Mouse (Mus musculus) adrenal gland, adult 8-10 months (tissue): ENCODE data around the gene Foxi1. TPM values are rescaled to one million over a fixed set of nuclear protein-coding genes. Genes with fewer than 3 reads are reported as not detected.
"Not testable (repeated sequence)": the region's sequence is repeated elsewhere in the genome, so short reads cannot be mapped to it uniquely, and the experiment has no call there.

Experiments used
- DNase-seq: peaks from one replicate; pipeline ENCODE4 v3.0.0; 2022
- total RNA-seq, 4 experiments: library from RNA; stranded (reverse); gene quantifications; 2 replicates each; pipeline ENCODE4 v1.2.4; 2022

The Foxi1 gene
- not detected for total RNA-seq

- DNase-seq: no peak
Measured at GRCm38 (mm10) chr11:34207989-34208388, at the start of gene Foxi1. TSS of gene Foxi1 (minus strand) at chr11:34208089.

- DNase-seq: no peak
Measured at GRCm38 (mm10) chr11:34242979-34243378, 35.1 kb upstream of the Foxi1 start.

- DNase-seq: no peak
Measured at GRCm38 (mm10) chr11:34240252-34240651, 32.4 kb upstream of the Foxi1 start.

DNA sequence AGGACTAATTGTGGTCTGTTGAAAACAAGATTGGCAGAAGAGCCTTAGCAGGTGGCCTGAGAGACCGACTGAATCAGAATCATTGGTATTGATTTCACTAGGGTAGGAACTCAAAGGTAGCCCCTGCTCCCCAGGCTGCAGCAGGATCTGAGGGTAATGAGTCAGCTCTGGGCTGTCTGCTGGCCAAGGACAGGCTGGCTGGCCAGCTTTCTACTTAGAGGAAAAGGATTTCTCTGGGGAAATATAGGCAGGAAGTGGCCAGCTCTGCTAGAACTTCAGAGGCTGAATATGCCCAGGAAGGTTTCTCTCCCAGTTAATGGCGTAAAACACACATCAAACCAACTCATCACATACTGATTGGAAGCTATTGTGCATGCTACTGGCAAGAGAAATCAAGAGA, 31.8 kb upstream of the Foxi1 start:
- DNase-seq: peak; percentile 32

DNA sequence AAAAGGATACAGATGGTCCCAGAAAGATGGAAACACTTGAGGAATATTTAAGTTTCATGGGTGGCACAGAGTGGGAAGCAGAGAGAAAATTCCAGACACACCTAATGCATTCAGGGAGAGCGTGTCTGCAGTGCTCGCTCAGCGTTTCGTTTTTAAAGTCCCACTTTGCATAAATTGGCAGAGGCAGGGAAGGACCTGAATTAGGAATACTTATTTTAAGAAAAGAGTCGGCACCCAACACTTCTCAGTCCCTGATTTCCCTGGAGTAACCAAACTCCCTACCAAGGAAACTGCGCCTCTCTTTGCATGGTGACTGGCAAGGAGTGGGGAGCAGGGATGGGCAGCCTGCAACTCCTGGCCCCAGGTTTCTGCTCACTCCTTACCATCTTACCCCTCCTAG, 29.0 kb upstream of the Foxi1 start:
- DNase-seq: no peak

DNA sequence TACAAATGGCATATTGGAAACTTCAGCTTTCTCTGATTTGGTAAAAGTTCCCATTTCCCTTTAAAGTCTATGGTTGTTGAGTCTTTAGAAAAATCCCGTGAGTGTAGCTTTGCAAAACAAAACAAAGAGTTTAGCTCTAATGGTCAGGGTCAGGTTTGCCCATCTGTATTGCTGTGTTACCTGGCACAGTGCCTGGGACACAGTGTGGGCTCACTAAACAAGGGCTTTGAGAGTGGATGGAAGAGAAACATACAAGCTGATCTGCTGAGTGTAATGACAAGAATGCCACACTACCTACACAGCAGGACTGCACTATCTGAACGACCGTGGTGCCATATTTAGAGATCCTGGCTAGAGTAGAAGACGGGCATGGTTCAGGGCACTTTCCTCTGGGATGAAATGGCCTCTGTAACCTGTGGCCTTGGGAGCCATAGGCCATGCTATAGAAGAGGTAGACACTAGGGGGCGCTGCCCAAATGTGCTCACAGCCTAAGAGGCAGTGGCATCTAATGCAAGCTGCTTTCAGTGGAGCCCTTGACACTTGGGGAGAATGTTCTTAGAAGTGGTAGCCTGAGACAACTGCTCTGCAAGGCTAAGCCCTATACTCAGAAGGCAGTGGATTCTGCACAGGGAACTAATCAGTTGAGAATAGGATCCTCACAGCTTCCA, 28.3 kb upstream of the Foxi1 start:
- peak; percentile 16 for DNase-seq

DNA sequence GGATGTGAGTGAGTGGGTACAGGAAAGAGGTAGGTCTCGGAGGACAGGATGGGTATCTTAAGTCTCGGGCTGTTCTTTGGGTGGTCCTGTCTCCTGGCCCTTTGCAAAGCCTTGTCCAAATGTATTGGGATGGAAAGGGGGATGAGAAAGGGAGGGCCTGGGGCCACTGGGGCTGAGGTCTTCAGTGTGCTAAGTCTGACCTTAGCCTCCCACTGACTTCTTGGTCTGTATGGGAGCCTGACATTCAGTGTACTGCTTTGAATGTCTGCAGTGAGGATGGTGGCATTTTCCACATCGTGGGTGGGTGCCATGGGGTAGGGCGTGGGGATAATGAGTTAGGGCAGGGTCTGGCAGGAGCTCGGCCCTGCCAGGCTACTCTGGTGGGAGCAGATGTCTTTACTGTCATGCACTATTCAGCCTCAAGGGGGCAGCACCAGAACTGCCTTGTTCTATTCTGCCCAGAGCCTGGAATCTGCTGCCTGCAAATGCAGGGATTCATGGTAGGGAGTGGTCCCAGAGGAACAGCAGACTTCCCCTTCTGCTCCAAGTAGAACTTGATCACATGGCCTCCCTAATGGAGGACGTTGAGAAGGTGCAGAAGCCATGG, 21.0 kb upstream of the Foxi1 start:
- peak; percentile 19 for DNase-seq

GRCm38 (mm10) chr11:34227180-34227579, 19.3 kb upstream of the Foxi1 start:
- no peak for DNase-seq

GRCm38 (mm10) chr11:34220596-34220995, 12.7 kb upstream of the Foxi1 start:
- not testable (repeated sequence) for DNase-seq

GRCm38 (mm10) chr11:34212853-34213252, 5.0 kb upstream of the Foxi1 start:
- DNase-seq: peak; percentile 7

- no peak for DNase-seq
Measured at GRCm38 (mm10) chr11:34202769-34203168, 5.1 kb downstream of the Foxi1 start.

DNA sequence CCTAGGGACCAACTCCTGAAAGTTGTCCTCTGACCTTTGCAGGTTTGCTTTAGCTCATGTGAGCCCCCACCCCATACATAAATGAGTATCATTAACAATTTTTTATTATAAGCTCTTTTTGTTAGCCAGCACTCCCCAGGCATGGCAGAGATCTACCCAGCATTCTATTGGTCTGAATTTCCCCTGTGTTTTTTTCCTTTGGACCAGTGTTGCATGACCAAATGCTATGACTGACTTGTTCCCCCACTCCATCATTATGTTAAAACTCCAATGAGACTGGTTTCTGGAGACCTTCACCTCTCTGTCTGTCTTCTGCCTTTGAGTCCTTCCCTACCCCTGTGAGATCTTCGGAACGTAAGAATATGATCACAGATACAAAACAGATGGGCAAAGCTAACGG, 12.7 kb downstream of the Foxi1 start:
- DNase-seq: no peak

DNA sequence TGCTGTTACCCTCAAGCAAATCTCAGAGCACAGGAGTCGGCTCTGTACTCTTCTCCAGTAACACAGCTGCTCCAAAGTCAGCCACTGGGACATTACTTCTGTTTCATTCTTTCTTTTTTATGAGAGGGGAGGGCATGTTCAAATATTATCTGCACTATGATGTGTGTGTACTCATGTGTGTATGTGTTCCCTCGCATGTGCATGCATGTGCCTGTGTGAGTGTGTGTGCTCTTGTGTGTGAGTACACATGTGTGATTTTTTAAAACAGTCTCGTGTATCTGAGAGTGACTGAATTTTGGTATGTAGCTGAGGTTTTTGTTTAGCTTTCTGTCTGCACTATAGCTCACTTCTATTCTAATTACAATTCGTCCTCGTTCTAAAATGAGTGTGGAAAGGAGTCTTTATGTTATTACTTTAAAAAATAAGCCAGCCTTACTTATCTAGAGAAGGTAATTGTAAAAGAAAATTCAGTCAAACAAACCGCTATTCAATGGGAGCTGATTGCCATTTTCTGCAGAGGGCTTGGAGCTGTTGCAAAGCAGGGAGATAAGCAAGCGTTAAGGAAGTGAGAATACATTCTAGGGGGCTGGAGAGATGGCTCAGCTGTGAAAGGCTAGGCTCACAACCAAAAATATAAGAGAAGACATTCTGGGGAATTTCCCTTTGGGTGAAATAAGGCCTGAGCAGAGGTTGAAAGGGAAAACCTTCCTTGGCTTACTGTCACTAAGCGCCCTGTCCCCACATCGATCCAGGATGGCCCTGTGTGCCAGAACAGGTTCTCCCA, 13.5 kb downstream of the Foxi1 start:
- no peak for DNase-seq

GRCm38 (mm10) chr11:34193658-34194057, 14.2 kb downstream of the Foxi1 start:
- DNase-seq: no peak

GRCm38 (mm10) chr11:34184266-34184665, 23.6 kb downstream of the Foxi1 start:
- DNase-seq: peak; percentile 9

DNA sequence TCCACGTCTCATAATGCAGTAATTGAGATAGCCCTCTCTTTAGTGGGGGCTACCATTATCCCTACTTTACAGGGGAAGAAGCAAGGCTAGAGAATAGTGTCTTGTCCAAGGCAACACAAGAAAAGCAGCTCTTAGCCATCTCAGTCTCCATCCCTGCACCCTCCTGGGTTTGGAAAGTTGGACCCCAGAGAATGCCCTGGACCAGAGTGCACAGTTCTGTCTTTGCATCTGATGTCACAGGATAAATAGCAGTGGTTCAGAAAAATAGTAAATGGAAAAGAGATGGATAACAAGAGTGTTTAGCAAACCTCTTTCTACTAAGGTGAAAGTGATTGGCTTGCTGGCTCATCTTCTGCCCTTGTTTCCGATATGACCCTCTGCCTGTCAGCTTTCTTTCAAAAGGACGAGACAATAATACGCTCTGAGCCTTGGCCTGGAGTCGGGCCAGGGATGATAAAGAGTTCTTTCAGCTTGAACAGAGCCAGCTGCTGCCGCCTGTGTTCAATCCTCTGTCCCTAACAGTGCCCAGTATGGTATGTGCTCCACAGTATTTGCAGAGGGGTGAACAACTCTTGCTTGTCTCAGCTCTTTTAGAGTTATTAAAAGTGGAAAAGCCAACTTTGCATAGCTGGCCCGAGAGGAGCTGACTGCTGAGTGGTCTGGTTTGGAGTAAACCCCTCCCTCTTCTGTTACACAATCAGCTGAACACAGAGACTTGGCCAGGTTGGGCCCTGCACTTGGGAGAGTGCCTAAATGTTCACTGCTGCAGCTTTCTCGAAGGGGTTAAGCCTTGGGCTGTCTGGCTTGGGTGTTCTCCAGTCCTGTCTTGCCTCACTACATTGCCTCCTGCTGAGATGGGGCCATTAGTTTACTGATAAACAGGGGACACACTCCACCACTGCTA, 26.4 kb downstream of the Foxi1 start:
- peak; percentile 16 for DNase-seq

- no peak for DNase-seq
Measured at GRCm38 (mm10) chr11:34178752-34179151, 29.1 kb downstream of the Foxi1 start.

DNA sequence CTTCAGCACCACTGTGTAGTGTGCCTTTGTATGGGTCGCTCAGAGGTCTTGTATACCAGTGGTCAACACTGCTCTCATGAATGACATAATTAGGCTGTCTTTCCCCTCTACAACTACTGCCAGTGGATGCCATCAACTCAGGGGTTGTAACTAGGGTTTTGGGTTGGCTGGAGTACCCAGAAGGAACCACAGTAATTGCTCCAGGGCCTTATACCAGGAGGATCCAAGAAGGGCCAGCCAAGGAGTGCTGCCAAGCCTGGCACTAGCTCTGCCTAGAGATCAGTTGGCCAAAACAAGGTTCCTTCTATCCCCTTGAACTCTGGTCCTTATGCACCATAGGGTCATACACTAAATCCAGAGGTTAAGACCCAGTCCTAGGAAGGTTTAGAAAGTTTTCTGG, 31.5 kb downstream of the Foxi1 start:
- DNase-seq: no peak

DNA sequence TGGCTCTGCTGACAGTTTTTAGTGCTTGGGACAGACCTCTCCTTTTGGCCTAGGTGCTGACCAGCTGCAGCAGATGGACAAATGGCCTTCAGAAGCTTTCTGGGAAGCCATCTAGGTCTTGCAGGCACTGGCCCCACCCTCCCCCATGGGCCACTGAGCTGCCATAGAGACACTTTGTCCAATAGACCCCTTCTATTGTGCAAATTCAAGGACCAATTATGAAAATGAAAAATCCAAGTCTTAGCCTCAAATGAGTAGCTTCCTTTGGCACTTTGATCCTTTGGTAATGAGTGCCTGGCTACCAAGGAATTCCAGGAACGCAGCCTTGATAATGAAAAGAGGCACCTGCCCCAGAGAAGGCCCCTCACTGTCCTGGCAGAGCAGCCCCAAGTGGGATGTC, 36.7 kb downstream of the Foxi1 start:
- no peak for DNase-seq

DNA sequence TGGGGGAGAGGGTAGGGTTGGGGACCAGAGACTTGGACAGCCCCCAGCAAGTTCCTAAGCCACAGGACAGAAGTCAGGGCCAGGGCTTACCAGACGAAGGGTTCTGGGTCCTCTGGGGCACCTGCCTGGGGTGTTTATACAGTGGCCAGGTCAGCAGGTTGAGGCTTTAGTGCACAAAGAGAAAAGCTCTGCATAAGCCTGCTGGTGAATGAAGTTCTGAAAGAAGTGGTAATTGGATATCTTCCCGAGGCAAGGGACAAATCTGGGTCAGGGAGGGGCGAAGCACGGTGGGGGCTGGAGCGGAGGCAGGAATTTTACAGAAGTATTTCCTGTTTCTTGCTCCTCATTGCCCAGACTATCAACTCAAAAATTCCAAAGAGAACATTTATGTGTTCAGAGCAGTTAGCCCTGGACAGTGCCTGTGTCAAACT, 38.4 kb downstream of the Foxi1 start:
- DNase-seq: no peak

DNA sequence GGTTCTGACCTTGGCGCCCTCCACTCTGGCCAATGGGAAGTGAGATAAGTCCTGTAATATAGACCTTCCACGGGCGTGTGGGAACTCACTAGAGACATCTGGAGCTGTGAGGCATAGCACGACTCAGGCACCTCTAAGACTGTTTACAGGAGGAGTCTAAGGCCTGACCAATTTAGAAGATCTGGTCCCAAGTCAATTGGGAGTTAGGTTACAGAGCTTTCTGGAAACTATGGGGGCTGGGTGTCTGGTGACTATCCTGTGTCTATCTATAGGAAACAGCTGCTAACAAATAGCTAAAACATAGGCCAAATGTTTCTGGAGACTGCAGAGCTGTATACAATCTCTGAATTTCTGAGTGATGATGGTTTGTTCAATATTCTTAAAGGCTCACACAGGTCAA, 41.5 kb downstream of the Foxi1 start:
- DNase-seq: no peak

- DNase-seq: no peak
Measured at GRCm38 (mm10) chr11:34165278-34165677, 42.6 kb downstream of the Foxi1 start.

- DNase-seq: no peak
Measured at GRCm38 (mm10) chr11:34158916-34159315, 49.0 kb downstream of the Foxi1 start.
